Mouse (Mus musculus) forebrain, embryonic 11.5 days (tissue): Measurements from ENCODE around the gene Olfr424. TPM values are rescaled to one million over a fixed set of nuclear protein-coding genes. Genes with fewer than 3 reads are reported as not detected.

Source experiments
- ATAC-seq: fragments of 200-750 bp; cut with Nextera tagmentation; replicated peaks from 2 replicates; pipeline ENCODE4 v1.8.0; 2017; ENCODE audit warnings: moderate TSS enrichment; ENCODE audit not compliant: low FRiP score
- DNase-seq: peaks from one replicate; pipeline ENCODE4 v3.0.0-alpha.2; 2017; ENCODE audit warnings: low spot score
- H3K27ac ChIP-seq: fragments of 300-500 bp; sonication (generic); 2 replicates; pipeline ENCODE4 v1.5.1; 2014; ENCODE audit warnings: low read depth, low read length
- H3K27me3 ChIP-seq: fragments of 300-500 bp; sonication (generic); 2 replicates; pipeline ENCODE4 v1.6.1; 2014; ENCODE audit warnings: mild to moderate bottlenecking, low read length, mixed read lengths; ENCODE audit not compliant: control insufficient read depth, insufficient read depth
- H3K36me3 ChIP-seq: fragments of 300-500 bp; sonication (generic); 2 replicates; pipeline ENCODE4 v1.6.1; 2014; ENCODE audit warnings: mild to moderate bottlenecking, low read length, moderate library complexity, mixed read lengths; ENCODE audit not compliant: control insufficient read depth, insufficient read depth
- H3K4me1 ChIP-seq: fragments of 300-500 bp; sonication (generic); replicated peaks from 2 replicates; pipeline ENCODE4 v1.6.1; 2014; ENCODE audit warnings: low read length, mixed read lengths; ENCODE audit not compliant: control insufficient read depth, insufficient read depth
- H3K4me2 ChIP-seq: fragments of 300-500 bp; sonication (generic); 2 replicates; pipeline ENCODE4 v1.6.1; 2014; ENCODE audit warnings: low read depth, mild to moderate bottlenecking, low read length, moderate library complexity, mixed read lengths; ENCODE audit not compliant: severe bottlenecking
- H3K4me3 ChIP-seq: fragments of 300-500 bp; sonication (generic); 2 replicates; pipeline ENCODE4 v1.5.1; 2014; ENCODE audit warnings: low read depth, low read length
- H3K9ac ChIP-seq: fragments of 300-500 bp; sonication (generic); 2 replicates; pipeline ENCODE4 v1.6.1; 2014; ENCODE audit warnings: low read length
- H3K9me3 ChIP-seq: fragments of 300-500 bp; sonication (generic); 2 replicates; pipeline ENCODE4 v1.6.1; 2016; ENCODE audit warnings: low read length, mixed read lengths; ENCODE audit not compliant: control insufficient read depth
- WGBS: fragments of 180-500 bp; shearing (Covaris S2); extraction: QIAGEN DNeasy Blood & Tissue Kit; methylation state at CpG from one replicate; pipeline ENCODE4 v1.1.7; 2014; 5-methylcytosine and 5-hydroxymethylcytosine counted together
- polyA plus RNA-seq: library from polyadenylated mRNA; unstranded; fragments of >200 nt; fragmentation: Nextera tagmentation; extraction: Ambion mirVana; gene quantifications from 2 replicates; pipeline ENCODE4 v1.2.1, GENCODE M21; 2014

The Olfr424 gene
- polyA plus RNA-seq, 1 experiment from 2014 or later = not detected

DNA sequence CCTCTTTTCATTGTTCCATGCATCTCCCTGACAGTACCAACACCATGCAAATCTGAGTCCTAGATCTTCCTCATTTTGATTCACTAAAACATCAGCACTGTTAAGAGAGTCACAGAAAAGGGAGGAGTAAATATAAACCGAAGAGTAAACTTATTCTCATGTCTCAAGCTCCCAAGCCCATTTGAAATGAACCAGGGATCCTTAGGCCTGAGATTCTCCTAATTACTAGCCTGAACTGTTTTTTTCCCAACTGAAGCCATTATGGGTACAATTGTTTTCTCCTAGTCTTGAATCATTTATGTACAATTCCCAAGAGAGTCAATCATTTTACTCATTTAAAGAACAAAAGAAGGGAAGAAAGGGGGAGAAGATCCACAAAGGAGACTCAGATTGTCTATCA, 24.0 kb downstream of the Olfr424 start, which contains the start of gene Olfr420:
Olfr420 (plus strand) TSS at position 301 of the 400 bp plus-strand sequence.
- Histone ChIP-seq H3K36me3 (no peaks in the 10 kb centered on the region), H3K27ac (no peak within 1 kb of the TSS), H3K27me3 (no peaks in the 10 kb centered on the region), H3K9ac (no peak within 1 kb of the TSS), H3K9me3 (no peaks in the 10 kb centered on the region), H3K4me2 (no peak within 1 kb of the TSS), H3K4me1 (no peaks in the 10 kb centered on the region), H3K4me3 (no peak within 1 kb of the TSS)
- DNase-seq = no peak
- ATAC-seq = no peak
- WGBS = 93% methylated on average over 1 of the region's 1 CpGs

DNA sequence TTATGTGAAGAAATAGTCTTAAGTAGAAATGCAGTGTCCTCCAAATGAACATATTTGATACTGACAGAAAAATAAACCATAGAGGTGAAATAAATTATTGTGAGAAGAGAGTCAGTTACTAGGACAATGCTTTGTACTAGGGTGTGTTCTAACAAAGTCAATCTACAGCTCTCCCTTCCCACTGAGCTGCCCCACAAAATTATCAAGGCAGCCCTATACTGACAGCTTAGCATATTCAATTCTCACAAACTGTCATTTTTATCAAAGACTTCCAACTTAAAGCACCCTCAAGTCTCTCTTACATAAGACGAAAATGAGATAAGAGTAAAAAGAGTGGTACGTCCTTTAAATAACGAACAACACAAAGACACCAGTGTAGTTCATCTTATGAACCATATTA, 26.3 kb downstream of the Olfr424 start:
- H3K27me3 ChIP-seq = no peaks in the 10 kb centered on the region
- no peaks in the 10 kb centered on the region for H3K36me3 ChIP-seq
- 93% methylated on average over 3 of the region's 3 CpGs for WGBS
- DNase-seq (no peak), ATAC-seq (no peak)
- H3K4me2 ChIP-seq = no peak overlapping the region
- H3K9me3 ChIP-seq = no peaks in the 10 kb centered on the region
- no peak overlapping the region for H3K27ac ChIP-seq
- H3K4me3 ChIP-seq = no peak overlapping the region
- no peak overlapping the region for H3K9ac ChIP-seq
- H3K4me1 ChIP-seq = no peaks in the 10 kb centered on the region

DNA sequence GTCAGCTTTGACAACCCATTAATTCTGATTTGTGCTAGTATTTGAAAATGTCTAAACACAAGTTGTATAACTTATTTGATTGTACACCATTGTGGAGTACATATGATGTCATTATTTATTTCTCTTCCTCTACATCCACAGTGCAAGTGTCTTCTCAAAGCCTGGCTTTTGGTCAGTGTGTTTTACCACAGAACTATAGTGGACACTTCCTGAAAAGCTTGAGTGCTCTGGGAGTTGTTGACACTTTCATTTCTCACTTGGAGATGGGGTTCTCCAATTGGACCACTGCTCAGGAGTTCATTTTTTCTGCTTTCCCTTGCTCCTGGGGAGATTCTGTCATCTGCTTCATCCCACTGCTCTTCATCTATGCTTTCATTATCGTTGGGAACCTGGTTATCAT, 27.2 kb downstream of the Olfr424 start:
- Histone ChIP-seq H3K4me3 (no peak overlapping the region), H3K36me3 (no peaks in the 10 kb centered on the region), H3K4me1 (no peaks in the 10 kb centered on the region), H3K9me3 (no peaks in the 10 kb centered on the region), H3K4me2 (no peak overlapping the region), H3K9ac (no peak overlapping the region), H3K27me3 (no peaks in the 10 kb centered on the region), H3K27ac (no peak overlapping the region)
- no peak for DNase-seq
- no peak for ATAC-seq
- WGBS = 76% methylated on average over 1 of the region's 1 CpGs

DNA sequence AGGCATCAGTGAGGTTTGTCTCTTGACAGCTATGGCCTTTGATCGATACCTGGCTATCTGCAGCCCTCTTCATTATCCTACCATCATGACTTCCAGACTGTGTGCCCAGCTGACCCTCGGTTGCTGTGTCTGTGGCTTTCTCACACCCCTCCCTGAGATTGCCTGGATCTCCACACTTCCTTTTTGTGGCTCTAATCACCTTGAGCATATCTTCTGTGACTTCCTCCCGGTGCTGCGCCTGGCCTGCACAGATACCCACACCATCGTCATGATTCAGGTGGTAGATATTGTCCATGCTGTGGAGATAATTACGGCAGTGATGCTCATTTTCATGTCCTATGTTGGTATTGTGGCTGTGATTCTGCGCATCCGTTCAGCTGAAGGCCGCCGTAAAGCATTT, 27.8 kb downstream of the Olfr424 start:
- DNase-seq (no peak), ATAC-seq (no peak)
- WGBS = 90% methylated on average over 10 of the region's 10 CpGs
- no peaks in the 10 kb centered on the region for H3K36me3 ChIP-seq
- no peaks in the 10 kb centered on the region for H3K27me3 ChIP-seq
- H3K4me2 ChIP-seq = no peak overlapping the region
- no peak overlapping the region for H3K9ac ChIP-seq
- no peaks in the 10 kb centered on the region for H3K9me3 ChIP-seq
- H3K27ac ChIP-seq = no peak overlapping the region
- H3K4me1 ChIP-seq = no peaks in the 10 kb centered on the region
- no peak overlapping the region for H3K4me3 ChIP-seq

DNA sequence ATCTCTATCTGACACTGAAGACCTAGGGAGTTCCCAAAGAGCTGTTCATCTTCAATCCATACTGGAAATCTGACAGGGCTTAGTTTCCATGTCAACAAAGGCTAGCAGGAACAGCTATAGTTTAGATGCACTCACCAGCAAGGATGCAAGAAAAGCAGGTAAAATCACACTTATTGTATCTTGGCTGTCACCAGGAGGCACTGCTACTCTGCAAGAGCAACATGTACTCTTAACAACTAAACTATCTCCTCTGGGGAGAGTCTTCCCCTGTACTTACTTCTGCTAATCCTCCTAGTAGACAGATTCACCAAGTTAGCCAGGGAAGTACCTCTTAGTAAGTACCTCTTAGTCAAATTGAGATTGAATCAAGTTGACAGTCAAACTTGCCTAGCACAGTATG, 37.7 kb downstream of the Olfr424 start:
- Histone ChIP-seq H3K27ac (no peak overlapping the region), H3K9ac (no peak overlapping the region), H3K4me2 (no peak overlapping the region), H3K9me3 (no peaks in the 10 kb centered on the region), H3K4me1 (no peaks in the 10 kb centered on the region), H3K36me3 (no peaks in the 10 kb centered on the region), H3K4me3 (no peak overlapping the region), H3K27me3 (no peaks in the 10 kb centered on the region)
- no peak for DNase-seq
- ATAC-seq = no peak

DNA sequence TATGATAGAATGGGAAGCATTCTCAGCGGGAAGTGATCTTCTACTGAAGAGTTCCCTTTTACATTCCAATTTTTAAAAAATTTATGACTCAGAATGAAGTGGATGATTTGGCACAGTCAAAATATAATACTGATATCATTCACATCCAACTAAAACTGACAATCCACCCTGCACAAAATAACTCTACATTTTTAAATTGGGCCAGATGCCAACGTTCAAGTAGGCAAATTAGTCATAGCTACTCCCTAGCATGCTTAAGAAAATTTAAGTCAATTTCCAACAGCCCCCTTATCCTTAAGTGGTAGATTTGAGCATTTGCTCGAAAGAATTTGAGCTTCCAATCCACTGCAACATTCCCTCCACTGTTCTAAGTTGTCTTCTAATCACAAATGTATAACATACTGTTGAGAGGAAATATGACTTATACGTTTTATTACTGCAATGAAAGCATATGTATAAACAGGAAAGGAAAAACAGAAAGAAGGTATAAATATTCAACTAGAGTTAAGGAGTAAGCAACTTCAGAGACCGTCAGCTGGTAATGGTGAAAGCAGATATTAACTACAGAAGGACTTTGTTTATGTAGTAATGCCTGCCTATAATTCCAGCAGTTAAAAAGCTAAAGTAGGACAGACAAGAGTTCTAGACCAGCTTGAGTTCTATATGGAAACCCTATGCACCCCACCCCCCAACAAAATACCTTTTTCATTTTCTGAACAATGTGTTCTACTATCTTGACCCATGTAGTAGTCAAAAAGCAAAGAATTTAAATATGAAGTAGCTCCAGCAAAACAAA, 39.6 kb downstream of the Olfr424 start:
- DNase-seq (no peak), ATAC-seq (no peak)
- no peak overlapping the region for H3K27ac ChIP-seq
- no peaks in the 10 kb centered on the region for H3K36me3 ChIP-seq
- H3K4me2 ChIP-seq = no peak overlapping the region
- H3K9me3 ChIP-seq = no peaks in the 10 kb centered on the region
- H3K4me1 ChIP-seq = no peaks in the 10 kb centered on the region
- no peaks in the 10 kb centered on the region for H3K27me3 ChIP-seq
- no peak overlapping the region for H3K9ac ChIP-seq
- WGBS = 89% methylated on average over 5 of the region's 5 CpGs
- H3K4me3 ChIP-seq = no peak overlapping the region

DNA sequence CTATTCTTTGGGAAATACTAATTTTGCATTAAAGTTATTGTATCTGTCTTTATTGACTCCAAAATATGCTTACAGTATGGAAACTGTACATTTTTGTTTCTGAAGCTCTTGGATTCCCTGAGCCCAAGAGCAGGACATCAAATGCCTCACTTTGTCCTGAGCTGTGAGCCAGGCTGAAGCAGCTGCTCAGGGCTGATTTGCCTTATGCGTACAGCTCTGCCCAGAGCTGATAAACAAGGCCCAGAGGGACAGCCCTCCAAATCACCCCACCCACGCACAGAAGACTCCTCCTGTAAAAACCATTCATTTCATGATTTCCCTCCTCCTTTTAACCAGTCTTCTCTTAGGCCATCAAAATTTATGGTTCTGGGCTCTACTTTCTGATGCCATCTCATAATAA, 40.2 kb downstream of the Olfr424 start:
- H3K27ac ChIP-seq = no peak overlapping the region
- ATAC-seq = peak; percentile 55; the same call in 1 of the 2 replicates
- 53% methylated on average over 2 of the region's 2 CpGs for WGBS

DNA sequence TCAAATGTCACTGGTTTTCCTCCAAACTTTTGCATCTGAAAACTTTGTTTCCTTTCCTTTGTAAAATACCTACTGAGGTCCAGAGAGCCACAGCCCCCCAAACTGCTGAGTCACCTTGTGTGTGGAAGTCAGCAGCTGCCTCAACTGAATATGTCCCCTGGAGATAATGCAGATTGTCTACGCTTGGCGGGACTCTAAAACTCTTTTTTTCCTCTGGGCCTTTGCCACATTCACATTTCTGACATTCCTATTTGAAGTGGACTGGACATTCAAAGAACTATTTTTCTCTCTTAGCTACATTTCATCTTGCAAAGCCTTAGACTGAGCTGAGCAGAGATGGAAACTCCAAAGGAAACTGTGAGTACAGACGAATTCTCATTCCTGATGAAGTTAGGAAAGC, 41.3 kb downstream of the Olfr424 start, which contains the start of gene Spta1:
Spta1 (plus strand) TSS at position 172 of the 400 bp plus-strand sequence.
- H3K4me2 ChIP-seq = no peak within 1 kb of the TSS
- DNase-seq = peak; percentile 44
- no peaks in the 10 kb centered on the region for H3K27me3 ChIP-seq
- H3K9ac ChIP-seq = no peak within 1 kb of the TSS
- H3K4me1 ChIP-seq = no peaks in the 10 kb centered on the region
- H3K36me3 ChIP-seq = no peaks in the 10 kb centered on the region
- WGBS = 13% methylated on average over 3 of the region's 3 CpGs
- no peak within 1 kb of the TSS for H3K4me3 ChIP-seq
- ATAC-seq = peak; percentile 64; the same call in 1 of the 2 replicates
- no peak within 1 kb of the TSS for H3K27ac ChIP-seq
- H3K9me3 ChIP-seq = no peaks in the 10 kb centered on the region

More for the DNA sequence above, 40.2 kb downstream of the Olfr424 start:
- DNase-seq = peak; percentile 47
- Histone ChIP-seq H3K4me2 (no peak overlapping the region), H3K9me3 (no peaks in the 10 kb centered on the region), H3K4me1 (no peaks in the 10 kb centered on the region), H3K4me3 (no peak overlapping the region), H3K36me3 (no peaks in the 10 kb centered on the region), H3K9ac (no peak overlapping the region), H3K27me3 (no peaks in the 10 kb centered on the region)
